Mouse (Mus musculus): ENCODE results near the gene Auh. TPM values are rescaled to one million over a fixed set of nuclear protein-coding genes. Genes with fewer than 3 reads are reported as not detected.

Auh gene
- polyA plus RNA-seq, 1 experiment, result 88.6 TPM

DNA sequence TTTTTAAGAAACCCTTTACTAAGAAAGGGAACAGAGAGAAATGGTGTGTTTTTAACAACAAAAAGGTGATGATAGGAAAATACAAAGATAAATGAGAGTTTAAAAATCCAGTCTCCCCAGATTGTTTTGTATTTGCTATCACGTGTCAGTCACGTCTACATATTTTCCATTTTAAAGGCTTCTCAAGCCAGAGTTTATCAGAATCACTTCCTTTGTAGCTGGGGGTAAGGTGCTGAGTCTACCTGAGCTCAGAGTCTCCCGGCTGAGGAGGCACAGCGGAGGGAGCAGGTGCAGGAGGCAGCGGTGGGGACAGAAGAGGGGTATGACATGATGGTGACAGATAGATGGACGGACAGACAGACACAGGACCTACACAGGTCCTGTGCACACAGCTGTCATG, 55.1 kb downstream of the Auh start:
- H3K4me3 ChIP-seq (ENCODE audit: insufficient read depth, low read depth, low read length), result no peak overlapping the region
- 92% methylated on average over 6 of the region's 6 CpGs for WGBS
- no peaks in the 10 kb centered on the region for H3K27me3 ChIP-seq (replicated peaks; ENCODE audit: control insufficient read depth, insufficient read depth, low read length)
- H3K36me3 ChIP-seq (ENCODE audit: control insufficient read depth, insufficient read depth, low read length), result no peaks in the 10 kb centered on the region
- no peaks in the 10 kb centered on the region for H3K4me1 ChIP-seq (ENCODE audit: control insufficient read depth, insufficient read depth, low read length)
- no peak overlapping the region for H3K27ac ChIP-seq (ENCODE audit: insufficient read depth, low read depth, low read length)
- no peak for TF ChIP-seq POLR2A (IDR thresholded peaks at IDR 0.05; ENCODE audit: low read depth, low read length)
- no peak for TF ChIP-seq CTCF (conservative IDR thresholded peaks at IDR 0.05; ENCODE audit: insufficient read depth, insufficient read length, low read depth, low read length)
- DNase-seq, result no peak

DNA sequence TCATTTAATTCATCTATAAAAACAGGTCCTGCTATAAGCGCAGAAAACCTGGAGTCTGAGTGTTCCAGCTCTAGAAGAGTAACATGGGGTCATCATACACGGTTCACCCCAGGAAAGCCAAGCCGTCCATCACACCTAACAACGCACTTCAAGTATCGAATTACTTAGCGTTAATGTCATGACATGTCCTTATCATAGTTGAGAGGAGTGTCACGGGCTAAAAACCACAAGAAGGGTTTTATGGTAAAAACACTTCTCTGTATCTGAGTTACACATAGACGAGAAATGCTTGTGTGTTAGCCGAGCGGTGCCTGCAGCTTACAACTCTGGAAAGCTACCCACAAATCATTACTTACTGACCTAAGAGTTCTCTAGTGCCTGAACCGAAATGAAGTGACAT, 55.6 kb downstream of the Auh start:
- Histone ChIP-seq H3K27me3 (replicated peaks; ENCODE audit: control insufficient read depth, insufficient read depth, low read length) (no peaks in the 10 kb centered on the region), H3K4me1 (ENCODE audit: control insufficient read depth, insufficient read depth, low read length) (no peaks in the 10 kb centered on the region), H3K4me3 (ENCODE audit: insufficient read depth, low read depth, low read length) (no peak overlapping the region), H3K36me3 (ENCODE audit: control insufficient read depth, insufficient read depth, low read length) (no peaks in the 10 kb centered on the region), H3K27ac (ENCODE audit: insufficient read depth, low read depth, low read length) (no peak overlapping the region)
- 81% methylated on average over 11 of the region's 11 CpGs for WGBS
- no peak for DNase-seq
- TF ChIP-seq CTCF (conservative IDR thresholded peaks at IDR 0.05; ENCODE audit: insufficient read depth, insufficient read length, low read depth, low read length), result no peak
- no peak for TF ChIP-seq POLR2A (IDR thresholded peaks at IDR 0.05; ENCODE audit: low read depth, low read length)

- Histone ChIP-seq H3K27me3 (replicated peaks; ENCODE audit: control insufficient read depth, insufficient read depth, low read length) (no peaks in the 10 kb centered on the region), H3K27ac (ENCODE audit: insufficient read depth, low read depth, low read length) (no peak overlapping the region), H3K4me1 (ENCODE audit: control insufficient read depth, insufficient read depth, low read length) (no peaks in the 10 kb centered on the region), H3K36me3 (ENCODE audit: control insufficient read depth, insufficient read depth, low read length) (no peaks in the 10 kb centered on the region), H3K4me3 (ENCODE audit: insufficient read depth, low read depth, low read length) (no peak overlapping the region)
- 77% methylated on average over 15 of the region's 15 CpGs for WGBS
- no peak for DNase-seq
- TF ChIP-seq POLR2A (IDR thresholded peaks at IDR 0.05; ENCODE audit: low read depth, low read length), result no peak
- TF ChIP-seq CTCF (conservative IDR thresholded peaks at IDR 0.05; ENCODE audit: insufficient read depth, insufficient read length, low read depth, low read length), result no peak
These were observed 63.3 kb downstream of the Auh start for GRCm38 (mm10) chr13:52866005-52866792.

DNA sequence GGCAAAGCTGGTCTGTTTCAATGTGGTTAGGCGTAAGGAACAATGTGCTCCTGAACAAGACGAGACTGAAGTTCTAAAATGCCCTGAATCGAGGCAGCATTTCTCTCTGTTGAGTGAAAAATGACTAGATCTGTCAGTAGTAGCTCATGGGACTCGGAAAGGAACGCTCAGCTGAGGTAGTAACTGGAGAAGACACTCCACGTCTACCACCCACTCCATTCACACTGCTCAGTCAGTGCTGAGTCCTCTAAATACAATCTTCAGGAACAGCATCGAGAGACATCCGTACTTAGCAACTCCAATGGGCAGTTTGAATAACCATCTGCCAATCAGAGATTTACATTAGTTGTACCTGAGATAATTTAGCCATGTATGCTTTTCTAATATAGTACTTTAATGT, 66.0 kb downstream of the Auh start:
- 92% methylated on average over 8 of the region's 8 CpGs for WGBS

GRCm38 (mm10) chr13:52860006-52860685, 69.3 kb downstream of the Auh start:
- Histone ChIP-seq H3K36me3 (ENCODE audit: control insufficient read depth, insufficient read depth, low read length) (no peaks in the 10 kb centered on the region), H3K27ac (ENCODE audit: insufficient read depth, low read depth, low read length) (no peak overlapping the region), H3K4me3 (ENCODE audit: insufficient read depth, low read depth, low read length) (no peak overlapping the region), H3K4me1 (ENCODE audit: control insufficient read depth, insufficient read depth, low read length) (no peaks in the 10 kb centered on the region), H3K27me3 (replicated peaks; ENCODE audit: control insufficient read depth, insufficient read depth, low read length) (no peaks in the 10 kb centered on the region)
- WGBS, result 59% methylated on average over 22 of the region's 22 CpGs
- DNase-seq, result no peak
- TF ChIP-seq CTCF (conservative IDR thresholded peaks at IDR 0.05; ENCODE audit: insufficient read depth, insufficient read length, low read depth, low read length) (no peak), POLR2A (IDR thresholded peaks at IDR 0.05; ENCODE audit: low read depth, low read length) (no peak)

More for the DNA sequence above, 66.0 kb downstream of the Auh start:
- DNase-seq, result no peak
- H3K4me3 ChIP-seq (ENCODE audit: insufficient read depth, low read depth, low read length), result no peak overlapping the region
- H3K27me3 ChIP-seq (replicated peaks; ENCODE audit: control insufficient read depth, insufficient read depth, low read length), result no peaks in the 10 kb centered on the region
- no peak overlapping the region for H3K27ac ChIP-seq (ENCODE audit: insufficient read depth, low read depth, low read length)
- no peaks in the 10 kb centered on the region for H3K4me1 ChIP-seq (ENCODE audit: control insufficient read depth, insufficient read depth, low read length)
- TF ChIP-seq CTCF (conservative IDR thresholded peaks at IDR 0.05; ENCODE audit: insufficient read depth, insufficient read length, low read depth, low read length) (no peak), POLR2A (IDR thresholded peaks at IDR 0.05; ENCODE audit: low read depth, low read length) (no peak)
- no peaks in the 10 kb centered on the region for H3K36me3 ChIP-seq (ENCODE audit: control insufficient read depth, insufficient read depth, low read length)

- Histone ChIP-seq H3K27ac (ENCODE audit: insufficient read depth, low read depth, low read length) (no peak overlapping the region), H3K27me3 (replicated peaks; ENCODE audit: control insufficient read depth, insufficient read depth, low read length) (no peaks in the 10 kb centered on the region), H3K36me3 (ENCODE audit: control insufficient read depth, insufficient read depth, low read length) (no peaks in the 10 kb centered on the region), H3K4me3 (ENCODE audit: insufficient read depth, low read depth, low read length) (no peak overlapping the region), H3K4me1 (ENCODE audit: control insufficient read depth, insufficient read depth, low read length) (no peaks in the 10 kb centered on the region)
- DNase-seq, result no peak
- WGBS, result 89% methylated on average over 16 of the region's 16 CpGs
- TF ChIP-seq CTCF (conservative IDR thresholded peaks at IDR 0.05; ENCODE audit: insufficient read depth, insufficient read length, low read depth, low read length) (no peak), POLR2A (IDR thresholded peaks at IDR 0.05; ENCODE audit: low read depth, low read length) (no peak)
These were observed 70.2 kb downstream of the Auh start for GRCm38 (mm10) chr13:52859065-52859820.

- H3K4me3 ChIP-seq (ENCODE audit: insufficient read depth, low read depth, low read length), result no peak overlapping the region
- no peak for TF ChIP-seq CTCF (conservative IDR thresholded peaks at IDR 0.05; ENCODE audit: insufficient read depth, insufficient read length, low read depth, low read length)
- TF ChIP-seq POLR2A (IDR thresholded peaks at IDR 0.05; ENCODE audit: low read depth, low read length), result no peak
- H3K27me3 ChIP-seq (replicated peaks; ENCODE audit: control insufficient read depth, insufficient read depth, low read length), result no peaks in the 10 kb centered on the region
- H3K36me3 ChIP-seq (ENCODE audit: control insufficient read depth, insufficient read depth, low read length), result no peaks in the 10 kb centered on the region
- no peak for DNase-seq
- 84% methylated on average over 12 of the region's 12 CpGs for WGBS
- H3K27ac ChIP-seq (ENCODE audit: insufficient read depth, low read depth, low read length), result no peak overlapping the region
- no peaks in the 10 kb centered on the region for H3K4me1 ChIP-seq (ENCODE audit: control insufficient read depth, insufficient read depth, low read length)
These were observed 71.1 kb downstream of the Auh start for GRCm38 (mm10) chr13:52858373-52858772.
